Mouse (Mus musculus): ENCODE data around the gene Tcfl5. TPM values are rescaled to one million over a fixed set of nuclear protein-coding genes. Genes with fewer than 3 reads are reported as not detected.

Tcfl5 gene
- polyA plus RNA-seq, 1 experiment from 2014 or later: 0.14 TPM

DNA sequence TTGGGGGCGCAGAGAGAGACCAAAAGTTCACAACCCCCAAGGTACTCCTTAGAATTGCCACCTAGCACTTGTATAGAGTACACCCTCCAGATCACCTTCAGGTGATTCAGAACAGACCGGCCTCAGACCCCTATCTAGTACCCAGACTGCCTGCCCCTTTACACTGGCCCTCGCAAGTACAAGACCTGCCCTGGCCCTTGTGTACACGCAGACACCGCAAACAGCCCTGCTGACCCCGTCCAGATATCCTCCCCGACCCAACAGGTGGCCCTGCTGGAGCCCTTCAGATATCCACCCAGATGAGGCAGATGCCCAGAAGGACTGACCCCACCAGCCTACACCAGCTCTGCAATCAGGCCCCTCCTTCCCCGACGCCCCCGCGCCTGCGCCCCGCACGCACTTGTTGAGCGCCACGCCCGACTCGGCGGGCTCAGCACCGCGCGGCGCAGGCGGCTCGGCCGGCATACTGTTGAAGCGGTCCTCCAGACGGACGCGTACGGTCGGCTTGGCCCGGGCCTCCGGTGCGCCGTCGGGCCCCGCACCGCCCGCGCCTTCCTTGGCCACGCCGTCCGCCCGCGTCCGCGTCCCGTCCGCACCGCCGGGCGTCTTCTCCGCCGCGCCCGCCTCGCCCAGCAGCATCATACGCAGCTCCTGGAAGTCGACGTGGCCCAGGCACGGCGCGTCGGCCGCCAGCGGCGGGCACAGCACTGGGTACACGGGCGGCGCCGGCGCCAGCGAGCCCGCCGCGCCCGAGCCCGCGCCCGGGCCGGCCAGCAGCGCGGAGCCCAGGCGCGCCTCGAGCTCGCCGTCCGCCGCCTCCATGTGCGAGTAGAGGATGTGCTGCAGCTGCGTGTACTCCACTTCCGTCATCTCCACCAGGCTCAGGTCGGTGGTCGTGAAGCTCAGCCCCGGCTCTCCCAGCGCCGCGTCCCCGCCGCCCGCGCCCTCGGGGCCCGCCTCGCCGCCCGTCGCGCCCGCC is 643 bp downstream of the Tcfl5 start:
- Histone ChIP-seq H3K4me2 (replicated peaks; ENCODE audit: low read depth, low read length) (peak overlapping the region; percentile 39), H3K27ac (ENCODE audit: low read length) (no peak overlapping the region), H3K9ac (replicated peaks; ENCODE audit: low read depth, low read length) (no peak overlapping the region), H3K36me3 (ENCODE audit: control insufficient read depth, insufficient read depth, low read length) (no peaks in the 10 kb centered on the region), H3K27me3 (ENCODE audit: control insufficient read depth, insufficient read depth, low read length) (peaks cover 25% of the 10 kb centered on the region), H3K9me3 (ENCODE audit: control insufficient read depth, low read depth, low read length) (peaks cover 17% of the 10 kb centered on the region), H3K4me1 (ENCODE audit: control insufficient read depth, insufficient read depth, low read length) (no peaks in the 10 kb centered on the region), H3K4me3 (ENCODE audit: low read depth, low read length) (peak overlapping the region; percentile 23)
- ATAC-seq (ENCODE audit: insufficient number of reproducible peaks, insufficient read depth, low FRiP score, low read depth): peak; percentile 65; the same call in 1 of the 2 replicates
- 2% methylated on average over 79 of the region's 112 CpGs for WGBS

- H3K36me3 ChIP-seq (ENCODE audit: control insufficient read depth, insufficient read depth, low read length): no peaks in the 10 kb centered on the region
- WGBS: 71% methylated on average over 2 of the region's 2 CpGs
- H3K4me2 ChIP-seq (replicated peaks; ENCODE audit: low read depth, low read length): no peak overlapping the region
- H3K4me3 ChIP-seq (ENCODE audit: low read depth, low read length): no peak overlapping the region
- H3K27me3 ChIP-seq (ENCODE audit: control insufficient read depth, insufficient read depth, low read length): no peaks in the 10 kb centered on the region
- H3K9ac ChIP-seq (replicated peaks; ENCODE audit: low read depth, low read length): no peak overlapping the region
- H3K27ac ChIP-seq (ENCODE audit: low read length): no peak overlapping the region
- no peaks in the 10 kb centered on the region for H3K4me1 ChIP-seq (ENCODE audit: control insufficient read depth, insufficient read depth, low read length)
- ATAC-seq (ENCODE audit: insufficient number of reproducible peaks, insufficient read depth, low FRiP score, low read depth): no peak
- no peaks in the 10 kb centered on the region for H3K9me3 ChIP-seq (ENCODE audit: control insufficient read depth, low read depth, low read length)
Measured at GRCm38 (mm10) chr2:180611882-180612281, 30.6 kb downstream of the Tcfl5 start.

- Histone ChIP-seq H3K9ac (replicated peaks; ENCODE audit: low read depth, low read length) (no peak overlapping the region), H3K27ac (ENCODE audit: low read length) (no peak overlapping the region), H3K9me3 (ENCODE audit: control insufficient read depth, low read depth, low read length) (no peaks in the 10 kb centered on the region), H3K4me3 (ENCODE audit: low read depth, low read length) (no peak overlapping the region), H3K4me1 (ENCODE audit: control insufficient read depth, insufficient read depth, low read length) (no peaks in the 10 kb centered on the region), H3K36me3 (ENCODE audit: control insufficient read depth, insufficient read depth, low read length) (no peaks in the 10 kb centered on the region), H3K4me2 (replicated peaks; ENCODE audit: low read depth, low read length) (no peak overlapping the region), H3K27me3 (ENCODE audit: control insufficient read depth, insufficient read depth, low read length) (no peaks in the 10 kb centered on the region)
- peak; percentile 56; the same call in 1 of the 2 replicates for ATAC-seq (ENCODE audit: insufficient number of reproducible peaks, insufficient read depth, low FRiP score, low read depth)
- 69% methylated on average over 4 of the region's 4 CpGs for WGBS
Measured at GRCm38 (mm10) chr2:180610283-180610682, 32.2 kb downstream of the Tcfl5 start.

- H3K36me3 ChIP-seq (ENCODE audit: control insufficient read depth, insufficient read depth, low read length): no peaks in the 10 kb centered on the region
- H3K27me3 ChIP-seq (ENCODE audit: control insufficient read depth, insufficient read depth, low read length): no peaks in the 10 kb centered on the region
- 58% methylated on average over 6 of the region's 6 CpGs for WGBS
- H3K9me3 ChIP-seq (ENCODE audit: control insufficient read depth, low read depth, low read length): no peaks in the 10 kb centered on the region
- ATAC-seq (ENCODE audit: insufficient number of reproducible peaks, insufficient read depth, low FRiP score, low read depth): no peak
- H3K9ac ChIP-seq (replicated peaks; ENCODE audit: low read depth, low read length): no peak overlapping the region
- H3K27ac ChIP-seq (ENCODE audit: low read length): no peak overlapping the region
- no peak overlapping the region for H3K4me3 ChIP-seq (ENCODE audit: low read depth, low read length)
- no peak overlapping the region for H3K4me2 ChIP-seq (replicated peaks; ENCODE audit: low read depth, low read length)
- H3K4me1 ChIP-seq (ENCODE audit: control insufficient read depth, insufficient read depth, low read length): 0 out of 2 replicates have a peak, but pooled peaks cover 6% of the 10 kb centered on the region
Measured at GRCm38 (mm10) chr2:180604781-180605180, 37.7 kb downstream of the Tcfl5 start.

- Histone ChIP-seq H3K27me3 (ENCODE audit: control insufficient read depth, insufficient read depth, low read length) (no peaks in the 10 kb centered on the region; the same call in 1 of the 2 replicates), H3K9ac (replicated peaks; ENCODE audit: low read depth, low read length) (no peak overlapping the region), H3K4me3 (ENCODE audit: low read depth, low read length) (no peak overlapping the region), H3K4me2 (replicated peaks; ENCODE audit: low read depth, low read length) (no peak overlapping the region), H3K9me3 (ENCODE audit: control insufficient read depth, low read depth, low read length) (no peaks in the 10 kb centered on the region), H3K27ac (ENCODE audit: low read length) (no peak overlapping the region), H3K4me1 (ENCODE audit: control insufficient read depth, insufficient read depth, low read length) (peaks cover 13% of the 10 kb centered on the region; the same call in 1 of the 2 replicates), H3K36me3 (ENCODE audit: control insufficient read depth, insufficient read depth, low read length) (no peaks in the 10 kb centered on the region)
- ATAC-seq (ENCODE audit: insufficient number of reproducible peaks, insufficient read depth, low FRiP score, low read depth): no peak
- WGBS: 22% methylated on average over 9 of the region's 9 CpGs
Measured at GRCm38 (mm10) chr2:180600569-180601021, 41.9 kb downstream of the Tcfl5 start.

- peaks cover 12% of the 10 kb centered on the region; the same call in 1 of the 2 replicates for H3K36me3 ChIP-seq (ENCODE audit: control insufficient read depth, insufficient read depth, low read length)
- H3K4me3 ChIP-seq (ENCODE audit: low read depth, low read length): peak overlapping the region; percentile 22
- H3K4me2 ChIP-seq (replicated peaks; ENCODE audit: low read depth, low read length): peak overlapping the region; percentile 48
- H3K4me1 ChIP-seq (ENCODE audit: control insufficient read depth, insufficient read depth, low read length): peaks cover 13% of the 10 kb centered on the region; the same call in 1 of the 2 replicates
- no peak; the same call in 1 of the 2 replicates for ATAC-seq (ENCODE audit: insufficient number of reproducible peaks, insufficient read depth, low FRiP score, low read depth)
- no peak overlapping the region for H3K9ac ChIP-seq (replicated peaks; ENCODE audit: low read depth, low read length)
- no peak overlapping the region for H3K27ac ChIP-seq (ENCODE audit: low read length)
- H3K27me3 ChIP-seq (ENCODE audit: control insufficient read depth, insufficient read depth, low read length): no peaks in the 10 kb centered on the region; the same call in 1 of the 2 replicates
- 3% methylated on average over 38 of the region's 41 CpGs for WGBS
- H3K9me3 ChIP-seq (ENCODE audit: control insufficient read depth, low read depth, low read length): no peaks in the 10 kb centered on the region
Measured at GRCm38 (mm10) chr2:180598157-180598705, 44.3 kb downstream of the Tcfl5 start.

DNA sequence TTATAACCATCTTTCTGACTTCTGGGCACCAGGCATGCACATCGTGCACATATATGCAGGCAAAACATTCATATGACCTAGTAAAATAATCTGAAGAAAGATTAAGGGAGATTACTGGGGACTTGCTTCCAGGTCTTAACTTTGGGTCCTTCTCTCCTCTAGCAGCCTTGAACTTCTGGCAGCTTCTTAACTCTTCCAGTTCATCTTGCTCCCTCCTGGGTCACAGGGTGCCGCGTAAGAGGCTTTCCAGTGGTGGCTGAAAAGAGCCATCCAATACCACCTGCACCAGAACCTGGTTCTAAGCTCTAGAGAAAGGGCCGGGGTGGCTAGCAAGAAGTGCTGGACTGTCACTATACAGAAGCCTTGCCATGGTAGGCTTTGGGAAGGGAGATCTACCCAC is 45.0 kb downstream of the Tcfl5 start, which contains the start of gene Col9a3:
Gene Col9a3, plus strand, starts transcription at position 301 of the 400 bp plus-strand sequence.
- WGBS: 51% methylated on average over 4 of the region's 4 CpGs
- H3K36me3 ChIP-seq (ENCODE audit: control insufficient read depth, insufficient read depth, low read length): peaks cover 19% of the 10 kb centered on the region; the same call in 1 of the 2 replicates
- H3K4me3 ChIP-seq (ENCODE audit: low read depth, low read length): peak within 1 kb of the TSS; percentile 22
- peak within 1 kb of the TSS; percentile 48 for H3K4me2 ChIP-seq (replicated peaks; ENCODE audit: low read depth, low read length)
- no peak for ATAC-seq (ENCODE audit: insufficient number of reproducible peaks, insufficient read depth, low FRiP score, low read depth)
- no peak within 1 kb of the TSS for H3K9ac ChIP-seq (replicated peaks; ENCODE audit: low read depth, low read length)
- H3K27me3 ChIP-seq (ENCODE audit: control insufficient read depth, insufficient read depth, low read length): no peaks in the 10 kb centered on the region; the same call in 1 of the 2 replicates
- H3K9me3 ChIP-seq (ENCODE audit: control insufficient read depth, low read depth, low read length): no peaks in the 10 kb centered on the region
- H3K27ac ChIP-seq (ENCODE audit: low read length): no peak within 1 kb of the TSS
- H3K4me1 ChIP-seq (ENCODE audit: control insufficient read depth, insufficient read depth, low read length): peaks cover 13% of the 10 kb centered on the region; the same call in 1 of the 2 replicates

- Histone ChIP-seq H3K36me3 (ENCODE audit: control insufficient read depth, insufficient read depth, low read length) (peaks cover 48% of the 10 kb centered on the region), H3K4me3 (ENCODE audit: low read depth, low read length) (peak within 1 kb of the TSS; percentile 85), H3K4me1 (ENCODE audit: control insufficient read depth, insufficient read depth, low read length) (peaks cover 7% of the 10 kb centered on the region; the same call in 1 of the 2 replicates), H3K9ac (replicated peaks; ENCODE audit: low read depth, low read length) (peak within 1 kb of the TSS; percentile 82), H3K4me2 (replicated peaks; ENCODE audit: low read depth, low read length) (peak within 1 kb of the TSS; percentile 85), H3K27me3 (ENCODE audit: control insufficient read depth, insufficient read depth, low read length) (no peaks in the 10 kb centered on the region), H3K27ac (ENCODE audit: low read length) (peak within 1 kb of the TSS; percentile 88), H3K9me3 (ENCODE audit: control insufficient read depth, low read depth, low read length) (no peaks in the 10 kb centered on the region)
- under 1% methylated on average over 64 of the region's 67 CpGs for WGBS
- peak; percentile 92 for ATAC-seq (ENCODE audit: insufficient number of reproducible peaks, insufficient read depth, low FRiP score, low read depth)
Measured at GRCm38 (mm10) chr2:180589123-180589831, 53.2 kb downstream of the Tcfl5 start, which contains the start of gene Ogfr. TSS of gene Ogfr (plus strand) at chr2:180589245.

All from stomach, embryonic 14.5 days (tissue).